Mouse (Mus musculus): ENCODE measurements around the gene Mex3b. TPM values are rescaled to one million over a fixed set of nuclear protein-coding genes. Genes with fewer than 3 reads are reported as not detected.

Mex3b gene
- polyA plus RNA-seq, 1 experiment: not detected

- TF ChIP-seq CTCF (IDR thresholded peaks at IDR 0.05; ENCODE audit: insufficient read depth, low read depth, low read length) (no peak), POLR2A (IDR thresholded peaks at IDR 0.05; ENCODE audit: insufficient read depth, low read depth, low read length) (no peak)
- Histone ChIP-seq H3K4me3 (ENCODE audit: insufficient read depth, low read depth, low read length) (no peak overlapping the region), H3K4me1 (ENCODE audit: control insufficient read depth, insufficient read depth, low read length) (no peaks in the 10 kb centered on the region), H3K27ac (ENCODE audit: insufficient read depth, low read depth, low read length) (no peak overlapping the region)
- WGBS: 71% methylated on average over 11 of the region's 11 CpGs
These were observed 28.0 kb upstream of the Mex3b start for GRCm38 (mm10) chr7:82838965-82839675.

GRCm38 (mm10) chr7:82842222-82842920 is 24.8 kb upstream of the Mex3b start:
- WGBS: 29% methylated on average over 10 of the region's 10 CpGs
- Histone ChIP-seq H3K4me1 (ENCODE audit: control insufficient read depth, insufficient read depth, low read length) (no peaks in the 10 kb centered on the region), H3K27ac (ENCODE audit: insufficient read depth, low read depth, low read length) (no peak overlapping the region), H3K4me3 (ENCODE audit: insufficient read depth, low read depth, low read length) (no peak overlapping the region)
- TF ChIP-seq POLR2A (IDR thresholded peaks at IDR 0.05; ENCODE audit: insufficient read depth, low read depth, low read length): no peak
- no peak for TF ChIP-seq CTCF (IDR thresholded peaks at IDR 0.05; ENCODE audit: insufficient read depth, low read depth, low read length)

- H3K4me3 ChIP-seq (ENCODE audit: insufficient read depth, low read depth, low read length): no peak overlapping the region
- 86% methylated on average over 3 of the region's 3 CpGs for WGBS
- H3K27ac ChIP-seq (ENCODE audit: insufficient read depth, low read depth, low read length): no peak overlapping the region
- TF ChIP-seq POLR2A (IDR thresholded peaks at IDR 0.05; ENCODE audit: insufficient read depth, low read depth, low read length) (no peak), CTCF (IDR thresholded peaks at IDR 0.05; ENCODE audit: insufficient read depth, low read depth, low read length) (no peak)
- no peaks in the 10 kb centered on the region for H3K4me1 ChIP-seq (ENCODE audit: control insufficient read depth, insufficient read depth, low read length)
These were observed 16.4 kb upstream of the Mex3b start for GRCm38 (mm10) chr7:82850756-82851155.

GRCm38 (mm10) chr7:82851670-82852069 is 15.5 kb upstream of the Mex3b start:
- Histone ChIP-seq H3K4me3 (ENCODE audit: insufficient read depth, low read depth, low read length) (no peak overlapping the region), H3K27ac (ENCODE audit: insufficient read depth, low read depth, low read length) (no peak overlapping the region), H3K4me1 (ENCODE audit: control insufficient read depth, insufficient read depth, low read length) (no peaks in the 10 kb centered on the region)
- WGBS: 95% methylated on average over 4 of the region's 4 CpGs
- no peak for TF ChIP-seq CTCF (IDR thresholded peaks at IDR 0.05; ENCODE audit: insufficient read depth, low read depth, low read length)
- no peak for TF ChIP-seq POLR2A (IDR thresholded peaks at IDR 0.05; ENCODE audit: insufficient read depth, low read depth, low read length)

- no peak overlapping the region for H3K4me3 ChIP-seq (ENCODE audit: insufficient read depth, low read depth, low read length)
- no peak overlapping the region for H3K27ac ChIP-seq (ENCODE audit: insufficient read depth, low read depth, low read length)
- TF ChIP-seq POLR2A (IDR thresholded peaks at IDR 0.05; ENCODE audit: insufficient read depth, low read depth, low read length) (no peak), CTCF (IDR thresholded peaks at IDR 0.05; ENCODE audit: insufficient read depth, low read depth, low read length) (no peak)
- H3K4me1 ChIP-seq (ENCODE audit: control insufficient read depth, insufficient read depth, low read length): no peaks in the 10 kb centered on the region
- WGBS: 47% methylated on average over 3 of the region's 3 CpGs
These were observed 12.9 kb upstream of the Mex3b start for GRCm38 (mm10) chr7:82854195-82854766.

GRCm38 (mm10) chr7:82858611-82859010 is 8.5 kb upstream of the Mex3b start:
- H3K27ac ChIP-seq (ENCODE audit: insufficient read depth, low read depth, low read length): no peak overlapping the region
- no peaks in the 10 kb centered on the region for H3K4me1 ChIP-seq (ENCODE audit: control insufficient read depth, insufficient read depth, low read length)
- whole genome bisulfite sequencing: 67% methylated on average over 4 of the region's 4 CpGs
- no peak for TF ChIP-seq POLR2A (IDR thresholded peaks at IDR 0.05; ENCODE audit: insufficient read depth, low read depth, low read length)
- no peak for TF ChIP-seq CTCF (IDR thresholded peaks at IDR 0.05; ENCODE audit: insufficient read depth, low read depth, low read length)
- no peak overlapping the region for H3K4me3 ChIP-seq (ENCODE audit: insufficient read depth, low read depth, low read length)

GRCm38 (mm10) chr7:82860626-82861025 is 6.5 kb upstream of the Mex3b start:
- Histone ChIP-seq H3K4me1 (ENCODE audit: control insufficient read depth, insufficient read depth, low read length) (peaks cover 5% of the 10 kb centered on the region; the same call in 1 of the 2 replicates), H3K4me3 (ENCODE audit: insufficient read depth, low read depth, low read length) (no peak overlapping the region), H3K27ac (ENCODE audit: insufficient read depth, low read depth, low read length) (no peak overlapping the region)
- no peak for TF ChIP-seq CTCF (IDR thresholded peaks at IDR 0.05; ENCODE audit: insufficient read depth, low read depth, low read length)
- no peak for TF ChIP-seq POLR2A (IDR thresholded peaks at IDR 0.05; ENCODE audit: insufficient read depth, low read depth, low read length)
- 79% methylated on average over 2 of the region's 2 CpGs for WGBS

GRCm38 (mm10) chr7:82863341-82863740 is 3.8 kb upstream of the Mex3b start:
- no peak overlapping the region for H3K4me3 ChIP-seq (ENCODE audit: insufficient read depth, low read depth, low read length)
- peaks cover 5% of the 10 kb centered on the region; the same call in 1 of the 2 replicates for H3K4me1 ChIP-seq (ENCODE audit: control insufficient read depth, insufficient read depth, low read length)
- TF ChIP-seq CTCF (IDR thresholded peaks at IDR 0.05; ENCODE audit: insufficient read depth, low read depth, low read length): no peak
- TF ChIP-seq POLR2A (IDR thresholded peaks at IDR 0.05; ENCODE audit: insufficient read depth, low read depth, low read length): no peak
- no peak overlapping the region for H3K27ac ChIP-seq (ENCODE audit: insufficient read depth, low read depth, low read length)
- WGBS: 72% methylated on average over 6 of the region's 6 CpGs
